Comparison of ENCODE assay signal across 17 mouse cellular contexts in genomic region chr1:78817756-78818155, GRCm38 (mm10). TPM values are rescaled to one million over a fixed set of nuclear protein-coding genes. Genes with fewer than 3 reads are reported as not detected.
A peak's percentile ranks its signal among the peaks of the same experiment; 100 is the strongest.
DNase-seq lines count a peak whose midpoint lies in the region; ATAC-seq and TF ChIP-seq lines count a peak whose summit lies in the region.
"Had no signal": no experiment of that assay in that cellular context is flagged by ENCODE, and none has a peak within 500 bp of the region (broad histone marks: within the 10 kb centered on the region; RNA-seq: fewer than 3 reads in every experiment).

No protein-coding gene starts in this region.

- H3K4me1 ChIP-seq in heart, postnatal 0 days (ENCODE audit: control insufficient read depth, insufficient read depth) = peaks cover 22% of the 10 kb centered on the region
- no peaks in the 10 kb centered on the region for H3K4me1 ChIP-seq in megakaryocyte, embryonic 14.5 days
- H3K4me1 ChIP-seq in intestine, embryonic 16.5 days (ENCODE audit: control insufficient read depth, insufficient read depth, low read length) = peaks cover 16% of the 10 kb centered on the region
- peaks cover 33% of the 10 kb centered on the region for H3K4me1 ChIP-seq in stomach, embryonic 14.5 days (ENCODE audit: control insufficient read depth, insufficient read depth, low read length)
- no peaks in the 10 kb centered on the region for H3K4me1 ChIP-seq in liver, embryonic 12.5 days
- H3K4me1 ChIP-seq: liver, embryonic 15.5 days had no signal

- no peak for DNase-seq in heart, postnatal 0 days (ENCODE audit: low spot score)
- DNase-seq in heart, postnatal 10 days = no peak
- no peak for DNase-seq in thymus, postnatal 10 days (ENCODE audit: low spot score in 2 of 2)
- DNase-seq: adrenal gland, adult 8-10 months; cerebellum, postnatal 10 days; gastrocnemius, postnatal 10 days had no signal

- no peak overlapping the region for H3K9ac ChIP-seq in heart, postnatal 0 days (replicated peaks; ENCODE audit: low read depth, low read length)
- no peak overlapping the region for H3K9ac ChIP-seq in intestine, embryonic 16.5 days (ENCODE audit: low read depth, low read length)
- no peak overlapping the region for H3K9ac ChIP-seq in stomach, embryonic 14.5 days (replicated peaks; ENCODE audit: low read depth, low read length)
- no peak overlapping the region for H3K9ac ChIP-seq in liver, embryonic 12.5 days
- H3K9ac ChIP-seq: hindbrain, embryonic 15.5 days; liver, embryonic 15.5 days had no signal

- TF ChIP-seq EP300 in heart, postnatal 0 days (IDR thresholded peaks at IDR 0.05; ENCODE audit: low read depth) = no peak

- H3K36me3 ChIP-seq in heart, postnatal 0 days (replicated peaks; ENCODE audit: control insufficient read depth, insufficient read depth, low read length) = no peaks in the 10 kb centered on the region
- H3K36me3 ChIP-seq in megakaryocyte, embryonic 14.5 days (replicated peaks; ENCODE audit: low read length) = no peaks in the 10 kb centered on the region
- no peaks in the 10 kb centered on the region for H3K36me3 ChIP-seq in intestine, embryonic 16.5 days (ENCODE audit: control insufficient read depth, insufficient read depth, low read length)
- no peaks in the 10 kb centered on the region for H3K36me3 ChIP-seq in stomach, embryonic 14.5 days (ENCODE audit: control insufficient read depth, insufficient read depth, low read length)
- H3K36me3 ChIP-seq in liver, embryonic 12.5 days = no peaks in the 10 kb centered on the region
- H3K36me3 ChIP-seq: hindbrain, embryonic 15.5 days; liver, embryonic 15.5 days had no signal

- H3K9me3 ChIP-seq in heart, postnatal 0 days (replicated peaks; ENCODE audit: control insufficient read depth, low read length) = no peaks in the 10 kb centered on the region
- peaks cover 24% of the 10 kb centered on the region for H3K9me3 ChIP-seq in megakaryocyte, embryonic 14.5 days
- H3K9me3 ChIP-seq in intestine, embryonic 16.5 days (ENCODE audit: control insufficient read depth, low read length) = no peaks in the 10 kb centered on the region
- H3K9me3 ChIP-seq in stomach, embryonic 14.5 days (ENCODE audit: control insufficient read depth, low read depth, low read length) = no peaks in the 10 kb centered on the region
- no peaks in the 10 kb centered on the region for H3K9me3 ChIP-seq in liver, embryonic 12.5 days (replicated peaks)
- H3K9me3 ChIP-seq: hindbrain, embryonic 15.5 days; liver, embryonic 15.5 days had no signal

- no peaks in the 10 kb centered on the region for H3K27me3 ChIP-seq in heart, postnatal 0 days (ENCODE audit: control insufficient read depth, insufficient read depth, low read length)
- no peaks in the 10 kb centered on the region for H3K27me3 ChIP-seq in megakaryocyte, embryonic 14.5 days (replicated peaks)
- no peaks in the 10 kb centered on the region for H3K27me3 ChIP-seq in intestine, embryonic 16.5 days (replicated peaks; ENCODE audit: control insufficient read depth, insufficient read depth, low read length)
- no peaks in the 10 kb centered on the region for H3K27me3 ChIP-seq in stomach, embryonic 14.5 days (ENCODE audit: control insufficient read depth, insufficient read depth, low read length)
- H3K27me3 ChIP-seq in liver, embryonic 12.5 days (replicated peaks) = no peaks in the 10 kb centered on the region
- H3K27me3 ChIP-seq: hindbrain, embryonic 15.5 days; liver, embryonic 15.5 days; Patski had no signal

- H3K4me3 ChIP-seq in heart, postnatal 0 days (ENCODE audit: low read depth, low read length) = peak overlapping the region; percentile 21
- H3K4me3 ChIP-seq in megakaryocyte, embryonic 14.5 days (replicated peaks) = peak overlapping the region; percentile 21
- no peak overlapping the region for H3K4me3 ChIP-seq in intestine, embryonic 16.5 days (ENCODE audit: low read length)
- 0 out of 2 replicates have a peak overlapping the region, but pooled peaks have one; percentile 8 for H3K4me3 ChIP-seq in stomach, embryonic 14.5 days (ENCODE audit: low read depth, low read length)
- H3K4me3 ChIP-seq in liver, embryonic 12.5 days = no peak overlapping the region
- H3K4me3 ChIP-seq: hindbrain, embryonic 15.5 days; liver, embryonic 15.5 days; myocyte had no signal

- H3K27ac ChIP-seq in heart, postnatal 0 days (ENCODE audit: low read depth) = no peak overlapping the region
- no peak overlapping the region for H3K27ac ChIP-seq in intestine, embryonic 16.5 days (ENCODE audit: low read length)
- H3K27ac ChIP-seq in stomach, embryonic 14.5 days (ENCODE audit: low read length) = no peak overlapping the region
- no peak overlapping the region for H3K27ac ChIP-seq in liver, embryonic 12.5 days
- H3K27ac ChIP-seq: hindbrain, embryonic 15.5 days; liver, embryonic 15.5 days had no signal

- WGBS in heart, postnatal 0 days = 83% methylated on average over 16 of the region's 16 CpGs
- 92% methylated on average over 16 of the region's 16 CpGs for WGBS in intestine, embryonic 16.5 days
- WGBS in stomach, embryonic 14.5 days = 88% methylated on average over 16 of the region's 16 CpGs
- 74% methylated on average over 16 of the region's 16 CpGs for WGBS in liver, embryonic 12.5 days (ENCODE audit: insufficient replicate concordance)

- intact Hi-C loops in heart, postnatal 10 days (cut with DNase I) = loop anchor here (5.0 kb wide), 2 partner anchors 70 to 90 kb away; no protein-coding TSS in a partner anchor

- no peak for ATAC-seq in heart, postnatal 0 days (ENCODE audit: insufficient read depth, low read depth)
- ATAC-seq in megakaryocyte, adult 5-6 weeks (ENCODE audit: poor library complexity, severe bottlenecking) = no peak
- no peak for ATAC-seq in intestine, embryonic 16.5 days
- no peak for ATAC-seq in stomach, embryonic 14.5 days (ENCODE audit: insufficient number of reproducible peaks, insufficient read depth, low FRiP score, low read depth)
- ATAC-seq in liver, embryonic 12.5 days = no peak
- ATAC-seq: forebrain, embryonic 14.5 days; Patski had no signal

- TF ChIP-seq CTCF in heart, postnatal 0 days (IDR thresholded peaks at IDR 0.05; ENCODE audit: low read depth) = no peak

- peak overlapping the region; percentile 38 for H3K4me2 ChIP-seq in heart, postnatal 0 days (ENCODE audit: low read depth, low read length)
- 0 out of 2 replicates have a peak overlapping the region, but pooled peaks have one; percentile 6 for H3K4me2 ChIP-seq in intestine, embryonic 16.5 days (ENCODE audit: low read depth, low read length)
- H3K4me2 ChIP-seq in stomach, embryonic 14.5 days (replicated peaks; ENCODE audit: low read depth, low read length) = peak overlapping the region; percentile 30; the same call in 1 of the 2 replicates
- no peak overlapping the region for H3K4me2 ChIP-seq in liver, embryonic 12.5 days
- H3K4me2 ChIP-seq: hindbrain, embryonic 15.5 days; liver, embryonic 15.5 days; midbrain, embryonic 11.5 days had no signal

RNA-seq across cellular contexts. Expression of gene Kcne4, which starts 1.2 kb away (rescaled TPM):
- 0.46 and 3.9 TPM in 2 replicates for total RNA-seq in heart, postnatal 0 days (2014; rRNA removed; ENCODE audit: low replicate concordance)
- polyA plus RNA-seq in heart, postnatal 0 days (2015; fragmentation: Nextera tagmentation; extraction: Ambion mirVana) = 3.0 and 3.5 TPM in 2 replicates
- 1 to 10 TPM; 3.1 to 4.4 TPM for total RNA-seq in heart, postnatal 10 days (2021)
- 0.83 TPM in 1 of 2 replicates, not detected in the other for polyA plus RNA-seq in megakaryocyte, embryonic 14.5 days (2012; ENCODE audit: insufficient read depth, low replicate concordance)
- total RNA-seq in megakaryocyte, adult 5-6 weeks (2015) = not detected in 2 replicates
- total RNA-seq in megakaryocyte, adult 5-6 weeks (2017) = not detected in 2 replicates
- polyA plus RNA-seq in intestine, embryonic 16.5 days (2015; fragmentation: Nextera tagmentation; extraction: Ambion mirVana) = 5.6 and 6.0 TPM in 2 replicates
- polyA plus RNA-seq in stomach, embryonic 14.5 days (2014; fragmentation: Nextera tagmentation; extraction: Ambion mirVana) = 6.6 and 7.9 TPM in 2 replicates
- 0.07 and 0.12 TPM in 2 replicates for polyA plus RNA-seq in liver, embryonic 12.5 days (2016; fragmentation: Nextera tagmentation; extraction: Ambion mirVana)

Comparison
In these comparisons a context has a peak if more than half of its experiments do, and no peak if none do; other contexts are left out.
1. H3K4me3 ChIP-seq: peak in heart, postnatal 0 days (single experiment), megakaryocyte, embryonic 14.5 days (single experiment) and stomach, embryonic 14.5 days (single experiment); none in intestine, embryonic 16.5 days (single experiment) and liver, embryonic 12.5 days (single experiment).